Mouse (Mus musculus): ENCODE measurements at regions not wholly inside any gene's neighbourhood (a gene's known extent, or its start where the extent isn't known, plus 50 kb on each side); places are given as distances from the start of the nearest gene placed in this dataset.

DNA sequence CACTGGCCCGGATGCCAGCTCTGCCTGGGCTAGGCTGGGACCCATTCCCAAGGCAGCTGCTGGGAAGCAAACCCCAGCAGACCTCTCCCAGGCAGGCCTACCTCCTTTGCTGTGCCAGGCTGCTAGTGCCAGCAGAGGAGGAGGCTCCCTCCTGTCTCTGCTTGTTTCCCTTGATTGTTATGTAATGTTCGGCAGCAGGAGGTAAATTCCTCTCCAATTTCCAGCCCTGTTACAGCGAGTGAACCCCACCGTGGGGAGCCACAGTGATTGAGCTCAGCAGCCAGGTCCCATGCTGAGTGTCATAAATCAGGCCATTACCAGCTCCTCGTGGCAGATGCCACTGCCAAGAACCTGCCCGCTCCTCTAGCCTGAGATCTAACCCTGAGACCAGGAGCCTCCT, 274.6 kb downstream of the Dhx35 start:
- Histone ChIP-seq H3K9ac (ENCODE audit: control insufficient read depth, low read depth, low read length, poor library complexity, severe bottlenecking) (no peak overlapping the region), H3K9me3 (replicated peaks; ENCODE audit: insufficient read depth, low read length) (no peaks in the 10 kb centered on the region), H3K27ac (ENCODE audit: control insufficient read depth, low read depth, low read length) (no peak overlapping the region), H3K36me3 (ENCODE audit: control insufficient read depth in 1 of 2, insufficient read depth in 2 of 2, low read length in 2 of 2) (no peaks in the 10 kb centered on the region), H3K79me2 (ENCODE audit: control insufficient read depth, insufficient read depth, low read length, poor library complexity) (no peaks in the 10 kb centered on the region), H3K4me3 (ENCODE audit: control insufficient read depth in 1 of 2, insufficient read depth in 1 of 2, low read depth in 2 of 2, low read length in 2 of 2) (no peak overlapping the region), H3K27me3 (ENCODE audit: control insufficient read depth in 1 of 2, insufficient read depth in 2 of 2, low read length in 2 of 2) (no peaks in the 10 kb centered on the region), H3K4me1 (ENCODE audit: control insufficient read depth in 1 of 2, insufficient read depth in 2 of 2, low read length in 2 of 2) (no peaks in the 10 kb centered on the region)
- no peak for TF ChIP-seq SIN3A (IDR thresholded peaks at IDR 0.05; ENCODE audit: low read length)
- no peak for TF ChIP-seq KAT2A (conservative IDR thresholded peaks at IDR 0.05; ENCODE audit: low read depth, low read length)
- no peak for TF ChIP-seq RAD21 (IDR thresholded peaks at IDR 0.05; ENCODE audit: low read depth, low read length)
- TF ChIP-seq POLR2A (IDR thresholded peaks at IDR 0.05; ENCODE audit: control insufficient read depth in 1 of 2, insufficient read depth in 1 of 2, low read depth in 1 of 2, low read length in 2 of 2, poor library complexity in 1 of 2), result no peak
- no peak for TF ChIP-seq GATA1 (IDR thresholded peaks at IDR 0.05; ENCODE audit: low read depth, low read length)
- no peak for TF ChIP-seq POLR2AphosphoS5 (IDR thresholded peaks at IDR 0.05; ENCODE audit: borderline replicate concordance, low read depth, low read length)
- no peak for TF ChIP-seq MAFK (IDR thresholded peaks at IDR 0.05; ENCODE audit: borderline replicate concordance, low read depth, low read length)
- no peak for TF ChIP-seq E2F4 (IDR thresholded peaks at IDR 0.05; ENCODE audit: borderline replicate concordance, low read depth, low read length)
- DNase-seq (ENCODE audit: low read depth, low spot score), result no peak

DNA sequence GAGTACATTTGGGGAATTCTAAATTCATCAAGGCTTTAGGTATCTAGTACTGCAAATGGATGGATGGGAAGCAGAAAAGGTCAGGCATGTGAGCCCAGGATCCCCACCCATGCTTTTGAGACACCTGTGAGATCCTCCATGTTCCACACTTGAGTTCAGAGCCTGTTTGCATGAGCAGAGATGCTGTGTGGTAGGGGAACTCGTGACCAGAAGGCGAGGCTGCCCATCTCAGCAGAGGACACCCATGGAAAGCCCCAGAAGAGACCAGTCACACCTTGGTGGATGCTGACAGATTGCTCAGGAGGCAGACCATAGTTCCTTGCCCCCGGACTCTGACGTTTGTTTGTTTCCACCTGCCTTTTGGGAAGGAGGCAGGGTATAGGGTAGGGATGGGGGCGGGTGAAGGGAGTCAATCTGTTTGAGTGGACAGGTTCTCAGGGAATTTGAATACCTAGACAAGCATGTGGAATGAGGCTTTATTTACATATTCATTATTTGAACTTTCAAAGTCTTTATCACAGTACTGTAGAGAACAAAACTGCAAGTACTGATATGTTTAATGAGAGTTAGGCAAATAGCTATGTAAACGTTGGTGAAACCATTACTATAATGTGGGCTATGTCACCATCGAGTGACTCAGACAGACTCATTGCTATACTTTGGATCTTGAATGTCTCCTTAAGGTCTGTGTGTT, 278.5 kb downstream of the Dhx35 start:
- Histone ChIP-seq H3K36me3 (ENCODE audit: control insufficient read depth in 1 of 2, insufficient read depth in 2 of 2, low read length in 2 of 2) (no peaks in the 10 kb centered on the region), H3K9me3 (replicated peaks; ENCODE audit: insufficient read depth, low read length) (no peaks in the 10 kb centered on the region), H3K4me3 (ENCODE audit: control insufficient read depth in 1 of 2, insufficient read depth in 1 of 2, low read depth in 2 of 2, low read length in 2 of 2) (no peak overlapping the region), H3K79me2 (ENCODE audit: control insufficient read depth, insufficient read depth, low read length, poor library complexity) (no peaks in the 10 kb centered on the region), H3K27ac (ENCODE audit: control insufficient read depth, low read depth, low read length) (no peak overlapping the region), H3K9ac (ENCODE audit: control insufficient read depth, low read depth, low read length, poor library complexity, severe bottlenecking) (no peak overlapping the region), H3K4me1 (ENCODE audit: control insufficient read depth in 1 of 2, insufficient read depth in 2 of 2, low read length in 2 of 2) (no peaks in the 10 kb centered on the region), H3K27me3 (ENCODE audit: control insufficient read depth in 1 of 2, insufficient read depth in 2 of 2, low read length in 2 of 2) (no peaks in the 10 kb centered on the region)
- no peak for DNase-seq (ENCODE audit: low read depth, low spot score)
- TF ChIP-seq ZC3H11A (IDR thresholded peaks at IDR 0.05; ENCODE audit: low read depth, low read length) (no peak), TCF12 (IDR thresholded peaks at IDR 0.05; ENCODE audit: low read depth, low read length) (no peak), TBP (IDR thresholded peaks at IDR 0.05; ENCODE audit: low read depth, low read length) (no peak), POLR2AphosphoS5 (IDR thresholded peaks at IDR 0.05; ENCODE audit: borderline replicate concordance, low read depth, low read length) (no peak), JUND (IDR thresholded peaks at IDR 0.05; ENCODE audit: low read depth, low read length) (no peak), RAD21 (IDR thresholded peaks at IDR 0.05; ENCODE audit: low read depth, low read length) (no peak), ELF1 (IDR thresholded peaks at IDR 0.05; ENCODE audit: low read depth, low read length) (no peak), MAX (IDR thresholded peaks at IDR 0.05; ENCODE audit: low read length) (no peak), ZKSCAN1 (IDR thresholded peaks at IDR 0.05; ENCODE audit: low read depth, low read length) (no peak), CTCF (IDR thresholded peaks at IDR 0.05 in 2 of 3, conservative IDR thresholded peaks at IDR 0.05 in 1 of 3; ENCODE audit: control insufficient read depth in 1 of 3, insufficient read depth in 1 of 3, low read depth in 2 of 3, low read length in 3 of 3, poor library complexity in 1 of 3, severe bottlenecking in 1 of 3) (no peak), SIN3A (IDR thresholded peaks at IDR 0.05; ENCODE audit: low read length) (no peak), MYB (IDR thresholded peaks at IDR 0.05; ENCODE audit: low read depth, low read length) (no peak), GATA1 (IDR thresholded peaks at IDR 0.05; ENCODE audit: low read depth, low read length) (no peak), USF1 (IDR thresholded peaks at IDR 0.05; ENCODE audit: low read depth, low read length) (no peak), POLR2A (IDR thresholded peaks at IDR 0.05; ENCODE audit: control insufficient read depth in 1 of 2, insufficient read depth in 1 of 2, low read depth in 1 of 2, low read length in 2 of 2, poor library complexity in 1 of 2) (no peak), MYC (IDR thresholded peaks at IDR 0.05; ENCODE audit: low read depth, low read length) (no peak), ETS1 (IDR thresholded peaks at IDR 0.05; ENCODE audit: low read depth, low read length) (no peak), SMC3 (IDR thresholded peaks at IDR 0.05; ENCODE audit: low read depth, low read length) (no peak), KAT2A (conservative IDR thresholded peaks at IDR 0.05; ENCODE audit: low read depth, low read length) (no peak)
